Mouse (Mus musculus): ENCODE measurements around the gene Slc7a5. TPM values are rescaled to one million over a fixed set of nuclear protein-coding genes. Genes with fewer than 3 reads are reported as not detected.

Gene Slc7a5
- total and polyA plus RNA-seq, 3 experiments, result 110 to 291 (median 207) TPM

DNA sequence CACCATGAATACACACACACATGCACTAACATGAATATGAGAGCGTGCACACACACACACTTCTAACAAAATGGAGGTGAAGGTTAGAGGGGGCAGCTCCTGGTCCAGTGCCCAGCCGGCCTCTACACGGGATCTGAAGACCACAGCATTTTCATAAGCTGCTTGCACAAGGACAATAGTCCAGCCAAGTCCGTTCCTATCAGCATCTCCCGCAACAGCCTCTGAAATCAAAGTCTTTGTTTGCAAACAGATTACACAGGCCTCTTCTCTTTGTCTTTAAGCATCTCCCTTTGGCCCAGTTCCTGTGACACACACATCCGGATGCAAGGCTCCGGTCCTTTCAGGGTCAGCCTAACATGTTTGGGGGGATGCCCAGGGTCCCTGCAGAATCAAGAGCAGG is 38.6 kb downstream of the Slc7a5 start:
- DNase-seq (ENCODE audit: extremely low read depth), result no peak
- peaks cover 0 to 6% of the 10 kb centered on the region in 2 experiments for H3K36me3 ChIP-seq (replicated peaks in 1 of 2; ENCODE audit: control insufficient read depth in 1 of 2, insufficient read depth in 1 of 2, low read length in 1 of 2)
- H3K9me3 ChIP-seq (replicated peaks; ENCODE audit: low read length), result no peaks in the 10 kb centered on the region
- no peak overlapping the region for H3K27ac ChIP-seq (ENCODE audit: insufficient read depth, low read depth)
- no peaks in the 10 kb centered on the region for H3K79me2 ChIP-seq (replicated peaks; ENCODE audit: control insufficient read depth, extremely low read depth, insufficient read depth, poor library complexity, severe bottlenecking)
- peaks cover 14 to 58% of the 10 kb centered on the region in 2 experiments for H3K4me1 ChIP-seq (ENCODE audit: control insufficient read depth in 1 of 2, insufficient read depth in 2 of 2)
- H3K4me3 ChIP-seq (replicated peaks in 1 of 3; ENCODE audit: low read depth in 2 of 3, low read length in 2 of 3, poor library complexity in 1 of 3), result no peak overlapping the region
- H3K4me2 ChIP-seq (ENCODE audit: insufficient read depth, low read depth, poor library complexity, severe bottlenecking), result no peak overlapping the region
- TF ChIP-seq GABPA (IDR thresholded peaks at IDR 0.05; ENCODE audit: insufficient replicate concordance, low read depth, low read length), result no peak
- no peak for TF ChIP-seq JUN (IDR thresholded peaks at IDR 0.05; ENCODE audit: insufficient read depth, low read depth, low read length)
- TF ChIP-seq UBTF (IDR thresholded peaks at IDR 0.05; ENCODE audit: low read depth, low read length), result no peak
- TF ChIP-seq HCFC1 (IDR thresholded peaks at IDR 0.05; ENCODE audit: low read depth, low read length), result no peak
- no peak for TF ChIP-seq MEF2A (IDR thresholded peaks at IDR 0.05; ENCODE audit: borderline replicate concordance, low read depth, low read length)
- TF ChIP-seq MAFK (IDR thresholded peaks at IDR 0.05; ENCODE audit: insufficient replicate concordance, low read length), result no peak
- TF ChIP-seq RCOR1 (conservative IDR thresholded peaks at IDR 0.05; ENCODE audit: low read depth, low read length), result no peak
- TF ChIP-seq JUND (conservative IDR thresholded peaks at IDR 0.05; ENCODE audit: low read depth, low read length), result no peak
- TF ChIP-seq NRF1 (IDR thresholded peaks at IDR 0.05; ENCODE audit: low read depth, low read length), result no peak
- TF ChIP-seq IRF4 (IDR thresholded peaks at IDR 0.05; ENCODE audit: low read depth, low read length), result no peak
- no peak overlapping the region for H3K9ac ChIP-seq (ENCODE audit: insufficient read depth, low read depth)
- in situ Hi-C loops (cut with MboI; ENCODE audit: low pct_ligation_motif_present, low pct_unique_long_range_greater_than_20kb, low sequenced_read_pairs), result no loop called here
- no peaks in the 10 kb centered on the region for H3K27me3 ChIP-seq (replicated peaks)
- dilution Hi-C loops (cut with MboI; ENCODE audit: extremely low pct_ligation_motif_present, extremely low pct_unique_long_range_greater_than_20kb, low sequenced_read_pairs), result no loop called here

DNA sequence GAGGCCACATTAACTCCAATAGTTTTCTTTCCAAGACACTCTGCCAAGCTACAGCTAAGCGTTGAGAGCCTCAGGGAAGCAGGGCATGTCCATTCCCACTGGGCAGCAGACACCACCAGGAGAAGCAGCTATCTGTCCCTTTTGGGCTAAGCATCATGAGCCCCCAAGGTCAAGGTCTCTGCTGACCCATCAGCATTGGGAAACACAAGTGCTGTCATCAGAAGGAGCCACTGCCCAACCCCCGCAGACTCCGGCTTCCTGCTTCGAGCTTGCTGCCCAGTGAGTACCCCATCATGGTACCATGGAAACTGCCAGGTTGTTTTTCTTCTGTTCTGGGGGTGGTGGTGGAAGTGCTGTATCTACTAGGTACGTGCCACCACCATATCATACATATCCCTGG is 39.3 kb downstream of the Slc7a5 start:
- no peaks in the 10 kb centered on the region for H3K9me3 ChIP-seq (replicated peaks; ENCODE audit: low read length)
- H3K9ac ChIP-seq (ENCODE audit: insufficient read depth, low read depth), result no peak overlapping the region
- in situ Hi-C loops (cut with MboI; ENCODE audit: low pct_ligation_motif_present, low pct_unique_long_range_greater_than_20kb, low sequenced_read_pairs) (no loop called here), dilution Hi-C loops (cut with MboI; ENCODE audit: extremely low pct_ligation_motif_present, extremely low pct_unique_long_range_greater_than_20kb, low sequenced_read_pairs) (no loop called here)
- H3K4me3 ChIP-seq (replicated peaks in 1 of 3; ENCODE audit: low read depth in 2 of 3, low read length in 2 of 3, poor library complexity in 1 of 3), result no peak overlapping the region
- H3K36me3 ChIP-seq (replicated peaks in 1 of 2; ENCODE audit: control insufficient read depth in 1 of 2, insufficient read depth in 1 of 2, low read length in 1 of 2), result peaks cover 0 to 6% of the 10 kb centered on the region in 2 experiments
- H3K27ac ChIP-seq (ENCODE audit: insufficient read depth, low read depth), result no peak overlapping the region
- no peaks in the 10 kb centered on the region for H3K79me2 ChIP-seq (replicated peaks; ENCODE audit: control insufficient read depth, extremely low read depth, insufficient read depth, poor library complexity, severe bottlenecking)
- DNase-seq (ENCODE audit: extremely low read depth), result no peak
- no peak overlapping the region for H3K4me2 ChIP-seq (ENCODE audit: insufficient read depth, low read depth, poor library complexity, severe bottlenecking)
- peaks cover 14 to 57% of the 10 kb centered on the region in 2 experiments for H3K4me1 ChIP-seq (ENCODE audit: control insufficient read depth in 1 of 2, insufficient read depth in 2 of 2)
- TF ChIP-seq ZMIZ1 (IDR thresholded peaks at IDR 0.05; ENCODE audit: low read depth, low read length), result no peak
- no peak for TF ChIP-seq BHLHE40 (IDR thresholded peaks at IDR 0.05; ENCODE audit: low read depth, low read length)
- no peak for TF ChIP-seq HCFC1 (IDR thresholded peaks at IDR 0.05; ENCODE audit: low read depth, low read length)
- TF ChIP-seq SIN3A (IDR thresholded peaks at IDR 0.05; ENCODE audit: low read length), result no peak
- H3K27me3 ChIP-seq (replicated peaks), result no peaks in the 10 kb centered on the region

DNA sequence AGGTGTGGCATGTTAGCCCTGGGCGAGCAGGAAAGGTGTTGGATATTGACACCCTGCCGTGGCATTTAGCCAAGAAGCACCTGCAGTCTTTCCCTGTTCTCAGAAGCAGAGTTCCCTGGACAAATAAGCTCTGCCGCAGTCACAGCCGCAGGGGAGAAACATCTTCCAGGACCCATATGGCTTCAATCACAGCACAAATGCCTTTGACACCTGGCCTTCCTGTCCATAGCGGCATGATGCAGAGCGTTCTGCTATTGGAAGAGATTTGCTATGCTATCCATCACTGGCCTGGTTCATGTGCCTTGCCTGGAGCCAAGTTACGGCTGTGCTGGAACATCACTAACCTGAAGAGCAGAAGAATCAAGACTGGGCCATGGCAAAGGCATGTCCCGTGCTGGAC is 42.1 kb downstream of the Slc7a5 start:
- no peaks in the 10 kb centered on the region for H3K9me3 ChIP-seq (replicated peaks; ENCODE audit: low read length)
- H3K9ac ChIP-seq (ENCODE audit: insufficient read depth, low read depth), result no peak overlapping the region
- TF ChIP-seq USF1 (IDR thresholded peaks at IDR 0.05; ENCODE audit: low read depth, low read length) (no peak), JUN (IDR thresholded peaks at IDR 0.05; ENCODE audit: insufficient read depth, low read depth, low read length) (no peak), TCF12 (IDR thresholded peaks at IDR 0.05; ENCODE audit: low read depth, low read length) (no peak), RAD21 (IDR thresholded peaks at IDR 0.05; ENCODE audit: low read depth, low read length) (no peak), CHD1 (IDR thresholded peaks at IDR 0.05; ENCODE audit: low read depth, low read length) (no peak), POLR2AphosphoS2 (IDR thresholded peaks at IDR 0.05; ENCODE audit: low read depth, low read length) (no peak), ETS1 (conservative IDR thresholded peaks at IDR 0.05; ENCODE audit: low read depth, low read length) (no peak), ZC3H11A (IDR thresholded peaks at IDR 0.05; ENCODE audit: low read depth, low read length) (no peak), NELFE (IDR thresholded peaks at IDR 0.05; ENCODE audit: low read depth, low read length) (no peak), MXI1 (IDR thresholded peaks at IDR 0.05; ENCODE audit: low read depth, low read length) (no peak), HCFC1 (IDR thresholded peaks at IDR 0.05; ENCODE audit: low read depth, low read length) (no peak), JUND (conservative IDR thresholded peaks at IDR 0.05; ENCODE audit: low read depth, low read length) (no peak), MAFK (IDR thresholded peaks at IDR 0.05; ENCODE audit: insufficient replicate concordance, low read length) (no peak), NRF1 (IDR thresholded peaks at IDR 0.05; ENCODE audit: low read depth, low read length) (no peak), SMC3 (IDR thresholded peaks at IDR 0.05; ENCODE audit: low read depth, low read length) (no peak), SIN3A (IDR thresholded peaks at IDR 0.05; ENCODE audit: low read length) (no peak), TBP (conservative IDR thresholded peaks at IDR 0.05; ENCODE audit: low read depth, low read length) (no peak), CHD2 (IDR thresholded peaks at IDR 0.05; ENCODE audit: low read length) (no peak), RCOR1 (conservative IDR thresholded peaks at IDR 0.05; ENCODE audit: low read depth, low read length) (no peak)
- H3K4me1 ChIP-seq (ENCODE audit: control insufficient read depth in 1 of 2, insufficient read depth in 2 of 2), result peaks cover 20 to 59% of the 10 kb centered on the region in 2 experiments
- in situ Hi-C loops (cut with MboI; ENCODE audit: low pct_ligation_motif_present, low pct_unique_long_range_greater_than_20kb, low sequenced_read_pairs) (no loop called here), dilution Hi-C loops (cut with MboI; ENCODE audit: extremely low pct_ligation_motif_present, extremely low pct_unique_long_range_greater_than_20kb, low sequenced_read_pairs) (no loop called here)
- no peak overlapping the region for H3K4me2 ChIP-seq (ENCODE audit: insufficient read depth, low read depth, poor library complexity, severe bottlenecking)
- no peaks in the 10 kb centered on the region for H3K27me3 ChIP-seq (replicated peaks)
- no peak overlapping the region for H3K4me3 ChIP-seq (replicated peaks in 1 of 3; ENCODE audit: low read depth in 2 of 3, low read length in 2 of 3, poor library complexity in 1 of 3)
- no peak overlapping the region for H3K27ac ChIP-seq (ENCODE audit: insufficient read depth, low read depth)
- H3K79me2 ChIP-seq (replicated peaks; ENCODE audit: control insufficient read depth, extremely low read depth, insufficient read depth, poor library complexity, severe bottlenecking), result no peaks in the 10 kb centered on the region
- H3K36me3 ChIP-seq (replicated peaks in 1 of 2; ENCODE audit: control insufficient read depth in 1 of 2, insufficient read depth in 1 of 2, low read length in 1 of 2), result peaks cover 0 to 7% of the 10 kb centered on the region in 2 experiments
- no peak for DNase-seq (ENCODE audit: extremely low read depth)

Measured in CH12.LX (cell line).